Mouse (Mus musculus): ENCODE measurements at regions not wholly inside any gene's neighbourhood (a gene's known extent, or its start where the extent isn't known, plus 50 kb on each side); places are given as distances from the start of the nearest gene placed in this dataset.

DNA sequence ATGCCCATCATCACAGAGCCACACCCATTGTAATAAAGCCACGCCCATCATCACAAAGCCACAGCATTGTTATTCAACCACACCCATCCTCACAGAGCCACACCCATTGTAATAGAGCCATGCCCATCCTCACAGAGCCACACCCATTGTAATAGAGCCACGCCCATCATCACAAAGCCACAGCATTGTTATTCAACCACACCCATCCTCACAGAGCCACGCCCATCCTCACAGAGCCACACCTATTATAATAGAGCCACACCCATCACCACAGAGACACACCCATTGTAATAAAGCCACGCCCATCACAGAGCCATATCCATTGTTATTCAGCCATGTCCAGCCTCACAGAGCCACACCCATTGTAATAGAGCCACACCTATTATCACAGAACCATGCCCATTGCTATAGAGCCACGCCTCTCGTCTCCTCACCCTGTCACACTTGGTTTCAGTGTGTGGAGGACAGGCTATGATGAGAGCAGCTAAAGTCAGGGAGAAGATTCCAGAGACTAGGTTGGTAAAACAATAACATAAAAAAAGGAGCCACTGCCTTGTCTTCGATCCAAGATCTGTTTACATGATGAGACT lies 85.6 kb downstream of the Gxylt1 start:
- Histone ChIP-seq H3K9ac (no peak overlapping the region), H3K4me1 (peaks cover 6% of the 10 kb centered on the region), H3K4me2 (no peak overlapping the region), H3K27me3 (replicated peaks) (no peaks in the 10 kb centered on the region), H3K36me3 (replicated peaks) (no peaks in the 10 kb centered on the region), H3K9me3 (no peaks in the 10 kb centered on the region), H3K4me3 (no peak overlapping the region), H3K27ac (no peak overlapping the region)
- ATAC-seq (replicated peaks), result no peak
- 93% methylated on average over 7 of the region's 7 CpGs for WGBS

DNA sequence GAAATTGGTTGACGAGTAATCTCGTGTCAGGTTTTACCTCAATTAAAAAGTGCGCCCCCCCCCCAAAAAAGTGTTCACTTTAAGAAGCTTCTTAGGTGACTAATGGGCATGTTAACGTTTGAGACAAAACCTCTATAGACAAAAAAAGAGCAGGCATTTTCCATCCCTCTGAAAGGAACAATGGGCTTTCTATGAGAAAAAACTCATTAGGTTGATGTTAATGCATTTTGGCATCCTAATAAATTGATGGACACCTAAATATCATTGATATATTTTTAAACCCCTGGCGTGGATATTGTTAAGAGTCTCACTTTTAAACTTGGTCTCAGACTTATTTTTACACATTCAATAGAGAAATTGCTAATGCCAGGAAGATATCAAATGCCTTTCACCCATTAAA lies 98.8 kb downstream of the Gxylt1 start:
- H3K9ac ChIP-seq, result no peak overlapping the region
- WGBS, result 74% methylated on average over 5 of the region's 5 CpGs
- no peaks in the 10 kb centered on the region for H3K27me3 ChIP-seq (replicated peaks)
- H3K4me2 ChIP-seq, result no peak overlapping the region
- ATAC-seq (replicated peaks), result no peak
- no peak overlapping the region for H3K4me3 ChIP-seq
- no peaks in the 10 kb centered on the region; the same call in 1 of the 2 replicates for H3K9me3 ChIP-seq
- no peak overlapping the region for H3K27ac ChIP-seq
- H3K4me1 ChIP-seq, result no peaks in the 10 kb centered on the region
- no peaks in the 10 kb centered on the region for H3K36me3 ChIP-seq (replicated peaks)

DNA sequence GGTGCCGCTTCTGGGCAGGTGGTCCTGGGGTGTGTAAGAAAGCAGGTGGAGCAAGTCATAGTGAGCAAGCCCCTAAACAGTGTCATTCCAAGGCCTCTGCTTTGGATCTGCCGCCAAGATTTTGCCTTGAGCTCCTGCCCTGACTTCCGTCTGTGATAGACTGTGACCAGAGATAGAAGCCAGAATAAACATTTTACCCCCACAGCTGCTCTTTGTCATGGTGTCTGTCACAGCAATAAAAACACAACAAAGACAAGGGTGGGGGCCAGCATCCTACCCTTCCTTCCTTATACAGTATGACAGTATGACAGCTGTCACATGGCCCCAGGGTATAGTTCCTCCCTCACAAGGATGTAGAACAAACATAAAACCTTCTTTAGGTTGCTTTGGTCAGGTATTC lies 106.2 kb downstream of the Gxylt1 start:
- no peak overlapping the region for H3K27ac ChIP-seq
- no peak overlapping the region for H3K4me2 ChIP-seq
- no peaks in the 10 kb centered on the region for H3K9me3 ChIP-seq
- no peak overlapping the region for H3K9ac ChIP-seq
- H3K4me3 ChIP-seq, result no peak overlapping the region
- H3K4me1 ChIP-seq, result no peaks in the 10 kb centered on the region
- WGBS, result 89% methylated on average over 3 of the region's 3 CpGs
- H3K36me3 ChIP-seq (replicated peaks), result no peaks in the 10 kb centered on the region
- H3K27me3 ChIP-seq (replicated peaks), result no peaks in the 10 kb centered on the region
- no peak for ATAC-seq (replicated peaks)

DNA sequence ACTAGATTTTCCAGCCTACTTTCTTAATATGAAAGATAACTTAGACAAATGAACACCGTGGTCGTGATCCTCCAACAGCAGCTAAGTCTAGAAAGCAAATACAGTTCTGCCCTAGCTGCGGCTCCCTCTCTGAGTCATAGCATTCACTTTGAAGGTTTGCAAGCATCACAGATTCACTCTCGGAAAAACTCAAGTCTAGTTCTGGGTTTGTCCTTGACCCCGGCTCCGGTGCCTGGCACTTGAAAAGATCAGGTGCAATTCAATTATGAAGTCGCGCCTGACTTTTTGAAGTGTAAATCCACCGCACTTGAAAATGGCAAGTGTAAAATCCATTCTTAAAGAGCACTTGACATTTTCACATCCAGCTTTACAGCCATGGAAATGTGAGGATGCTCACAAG lies 107.5 kb downstream of the Gxylt1 start:
- Histone ChIP-seq H3K4me1 (peaks cover 2% of the 10 kb centered on the region; the same call in 1 of the 2 replicates), H3K9ac (no peak overlapping the region), H3K27me3 (replicated peaks) (no peaks in the 10 kb centered on the region), H3K36me3 (replicated peaks) (no peaks in the 10 kb centered on the region), H3K9me3 (no peaks in the 10 kb centered on the region), H3K4me2 (no peak overlapping the region), H3K4me3 (no peak overlapping the region), H3K27ac (no peak overlapping the region)
- WGBS, result 72% methylated on average over 9 of the region's 9 CpGs
- no peak for ATAC-seq (replicated peaks)

- Histone ChIP-seq H3K36me3 (replicated peaks) (no peaks in the 10 kb centered on the region), H3K27ac (peak overlapping the region; percentile 44), H3K27me3 (replicated peaks) (no peaks in the 10 kb centered on the region), H3K4me3 (no peak overlapping the region), H3K4me2 (peak overlapping the region; percentile 20), H3K4me1 (peaks cover 16% of the 10 kb centered on the region), H3K9me3 (no peaks in the 10 kb centered on the region), H3K9ac (no peak overlapping the region)
- WGBS, result 35% methylated on average over 25 of the region's 25 CpGs
- peak; percentile 78 for ATAC-seq (replicated peaks)
Measured at GRCm38 (mm10) chr15:93161924-93162910, 112.8 kb downstream of the Gxylt1 start.

- peak overlapping the region; percentile 20; the same call in 1 of the 2 replicates for H3K4me2 ChIP-seq
- no peaks in the 10 kb centered on the region for H3K36me3 ChIP-seq (replicated peaks)
- no peaks in the 10 kb centered on the region for H3K9me3 ChIP-seq
- H3K4me3 ChIP-seq, result no peak overlapping the region
- ATAC-seq (replicated peaks), result no peak
- no peaks in the 10 kb centered on the region for H3K27me3 ChIP-seq (replicated peaks)
- H3K4me1 ChIP-seq, result peaks cover 16% of the 10 kb centered on the region
- H3K27ac ChIP-seq, result peak overlapping the region; percentile 44; the same call in 1 of the 2 replicates
- WGBS, result 27% methylated on average over 7 of the region's 7 CpGs
- H3K9ac ChIP-seq, result no peak overlapping the region
Measured at GRCm38 (mm10) chr15:93161329-93161728, 113.7 kb downstream of the Gxylt1 start.

DNA sequence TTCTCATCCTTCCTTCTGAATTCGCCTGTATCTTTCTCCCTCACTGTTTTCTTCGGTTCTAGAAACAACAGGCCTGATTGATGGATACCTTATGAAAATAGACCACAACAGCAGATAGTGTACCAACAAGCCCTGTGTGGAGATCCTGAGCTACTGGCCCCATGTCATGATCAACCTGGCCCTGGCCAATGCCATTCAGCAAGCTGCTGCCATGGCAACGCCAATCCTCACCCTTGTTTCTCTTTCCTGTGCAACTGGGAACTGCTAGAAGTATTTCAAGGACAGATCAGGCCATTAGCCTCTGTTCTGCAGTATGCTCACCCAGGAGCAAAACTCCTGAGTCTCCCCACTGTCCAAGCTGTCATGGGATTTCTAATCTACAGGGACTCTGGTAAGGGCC lies 119.2 kb downstream of the Gxylt1 start:
- Histone ChIP-seq H3K4me3 (no peak overlapping the region), H3K27ac (0 out of 2 replicates have a peak overlapping the region, but pooled peaks have one; percentile 27), H3K4me1 (peaks cover 6% of the 10 kb centered on the region; the same call in 1 of the 2 replicates), H3K9me3 (no peaks in the 10 kb centered on the region), H3K4me2 (no peak overlapping the region), H3K27me3 (replicated peaks) (no peaks in the 10 kb centered on the region), H3K9ac (no peak overlapping the region), H3K36me3 (replicated peaks) (no peaks in the 10 kb centered on the region)
- 0 out of 2 replicates have a peak, but pooled peaks have one; percentile 30 for ATAC-seq (replicated peaks)
- 82% methylated on average over 3 of the region's 3 CpGs for WGBS

DNA sequence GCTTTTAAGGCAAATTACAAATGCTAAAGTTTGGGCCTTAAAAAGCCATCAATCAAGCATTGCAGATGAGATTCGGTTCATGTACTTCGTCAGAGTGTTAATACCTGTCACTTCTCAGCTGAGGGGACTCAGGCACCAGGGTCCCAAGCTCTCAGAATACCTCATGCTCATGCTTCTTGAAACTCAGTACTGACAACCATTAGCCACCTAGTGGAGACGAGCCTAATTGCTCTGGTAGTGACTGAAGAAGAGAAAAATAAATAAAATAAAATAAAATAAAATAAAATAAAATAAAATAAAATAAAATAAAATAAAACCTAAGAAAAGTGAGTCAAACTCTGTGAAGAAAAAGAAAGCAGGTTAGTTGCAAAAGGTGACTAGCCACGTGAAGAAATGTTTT lies 121.0 kb downstream of the Gxylt1 start:
- Histone ChIP-seq H3K4me1 (peaks cover 6% of the 10 kb centered on the region; the same call in 1 of the 2 replicates), H3K4me2 (no peak overlapping the region), H3K27ac (no peak overlapping the region), H3K9me3 (no peaks in the 10 kb centered on the region), H3K36me3 (replicated peaks) (no peaks in the 10 kb centered on the region), H3K27me3 (replicated peaks) (no peaks in the 10 kb centered on the region), H3K9ac (no peak overlapping the region), H3K4me3 (no peak overlapping the region)
- WGBS, result 60% methylated on average over 4 of the region's 4 CpGs
- no peak for ATAC-seq (replicated peaks)

DNA sequence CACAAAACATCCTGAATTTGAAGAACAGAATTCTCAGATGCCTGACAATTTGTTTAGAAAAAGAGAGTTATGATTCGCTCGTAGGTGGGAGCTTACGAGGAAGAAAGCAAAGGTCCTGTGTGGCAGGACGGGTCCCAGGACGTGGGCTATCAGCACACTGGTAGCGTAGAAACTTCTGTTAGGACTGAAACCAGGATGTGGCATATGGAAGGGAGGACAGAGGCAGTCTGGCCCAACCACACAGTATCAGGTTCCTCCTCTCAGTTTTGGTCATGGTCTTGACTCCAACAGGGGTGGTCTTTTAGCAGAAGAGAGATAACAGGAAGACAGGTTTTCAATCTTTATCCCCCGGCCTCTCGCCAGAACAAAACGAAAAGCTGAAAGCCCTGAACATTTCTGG lies 130.1 kb downstream of the Gxylt1 start:
- 85% methylated on average over 9 of the region's 9 CpGs for WGBS
- Histone ChIP-seq H3K9ac (no peak overlapping the region), H3K4me2 (no peak overlapping the region), H3K4me3 (no peak overlapping the region), H3K27me3 (replicated peaks) (no peaks in the 10 kb centered on the region), H3K27ac (no peak overlapping the region), H3K4me1 (0 out of 2 replicates have a peak, but pooled peaks cover 3% of the 10 kb centered on the region), H3K9me3 (no peaks in the 10 kb centered on the region), H3K36me3 (replicated peaks) (no peaks in the 10 kb centered on the region)
- ATAC-seq (replicated peaks), result no peak

DNA sequence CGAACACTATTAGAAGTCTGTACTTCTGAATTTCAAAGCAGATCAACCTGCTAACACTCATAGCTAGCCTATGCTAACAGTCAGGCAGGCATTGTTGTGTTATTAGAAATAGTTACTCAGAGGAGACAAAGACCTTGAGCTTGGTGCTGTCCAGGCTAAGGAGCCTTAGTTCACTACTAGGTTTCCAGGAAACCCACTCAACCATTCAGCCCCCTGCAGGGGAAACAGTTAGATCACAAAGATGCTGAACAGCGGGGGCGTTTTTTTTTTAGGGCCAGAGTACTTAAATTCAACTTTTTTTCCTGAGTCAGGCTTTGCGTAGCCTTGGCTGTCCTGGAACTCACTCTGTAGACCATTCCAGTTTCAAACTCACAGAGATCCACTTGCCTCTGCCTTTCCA lies 130.7 kb downstream of the Gxylt1 start:
- WGBS, result 35% methylated on average over 4 of the region's 4 CpGs
- Histone ChIP-seq H3K27me3 (replicated peaks) (no peaks in the 10 kb centered on the region), H3K4me2 (no peak overlapping the region), H3K4me3 (no peak overlapping the region), H3K4me1 (0 out of 2 replicates have a peak, but pooled peaks cover 3% of the 10 kb centered on the region), H3K27ac (no peak overlapping the region), H3K9me3 (no peaks in the 10 kb centered on the region), H3K9ac (no peak overlapping the region), H3K36me3 (replicated peaks) (no peaks in the 10 kb centered on the region)
- no peak for ATAC-seq (replicated peaks)

DNA sequence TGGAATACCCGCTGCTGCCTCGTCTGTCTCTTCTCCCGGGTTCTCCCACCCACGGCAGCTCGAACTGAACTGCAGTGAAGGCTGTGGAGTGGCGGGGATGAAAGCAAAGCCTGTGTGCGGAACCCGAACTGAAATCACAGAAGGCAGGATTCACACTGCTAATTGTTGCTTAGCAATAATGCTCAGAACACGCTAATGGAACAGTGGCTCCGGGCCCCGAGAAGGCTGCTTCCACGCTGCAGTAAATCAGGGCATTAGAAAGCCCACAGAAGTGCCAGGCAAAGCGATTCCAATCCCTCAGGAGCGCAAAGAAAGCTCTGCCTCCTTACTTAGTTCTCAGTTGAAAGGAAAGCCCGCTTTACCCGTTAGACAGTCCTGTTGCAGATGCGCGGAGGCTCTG lies 141.6 kb downstream of the Gxylt1 start:
- 0 out of 2 replicates have a peak, but pooled peaks have one; percentile 65 for ATAC-seq (replicated peaks)
- peaks cover 6% of the 10 kb centered on the region for H3K4me1 ChIP-seq
- no peaks in the 10 kb centered on the region for H3K9me3 ChIP-seq
- no peaks in the 10 kb centered on the region for H3K27me3 ChIP-seq (replicated peaks)
- H3K9ac ChIP-seq, result no peak overlapping the region
- H3K27ac ChIP-seq, result peak overlapping the region; percentile 43
- H3K36me3 ChIP-seq (replicated peaks), result no peaks in the 10 kb centered on the region
- 40% methylated on average over 18 of the region's 18 CpGs for WGBS
- peak overlapping the region; percentile 42 for H3K4me2 ChIP-seq
- H3K4me3 ChIP-seq, result peak overlapping the region; percentile 12; the same call in 1 of the 2 replicates

DNA sequence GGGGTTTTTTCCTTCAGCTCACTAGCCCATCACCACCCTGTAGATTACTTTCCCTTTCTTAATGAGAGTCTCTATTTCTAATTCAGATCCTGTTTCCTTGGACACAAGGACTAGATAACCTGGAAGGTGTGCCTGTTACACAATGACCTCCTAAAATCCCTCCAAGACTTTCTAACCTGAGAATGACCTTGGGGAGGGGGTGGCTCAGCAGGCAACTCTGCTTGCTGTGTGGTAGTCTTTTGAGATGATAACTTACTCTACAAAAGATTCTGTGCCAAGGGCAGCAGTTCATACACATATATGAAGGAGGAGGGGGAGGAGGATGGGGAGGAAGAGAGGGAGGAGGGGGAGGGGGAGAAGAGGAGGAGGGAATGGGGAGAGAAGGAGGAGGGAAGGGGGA lies 143.9 kb downstream of the Gxylt1 start:
- no peak overlapping the region for H3K4me2 ChIP-seq
- H3K4me1 ChIP-seq, result peaks cover 6% of the 10 kb centered on the region
- no peak overlapping the region for H3K4me3 ChIP-seq
- no peak overlapping the region for H3K9ac ChIP-seq
- H3K27me3 ChIP-seq (replicated peaks), result no peaks in the 10 kb centered on the region
- no peaks in the 10 kb centered on the region for H3K36me3 ChIP-seq (replicated peaks)
- no peaks in the 10 kb centered on the region for H3K9me3 ChIP-seq
- no peak overlapping the region for H3K27ac ChIP-seq
- no peak for ATAC-seq (replicated peaks)

Data from midbrain, embryonic 15.5 days (tissue).